Mouse (Mus musculus) testis, adult 2 months (tissue): ENCODE measurements at regions not wholly inside any gene's neighbourhood (a gene's known extent, or its start where the extent isn't known, plus 50 kb on each side); places are given as distances from the start of the nearest gene placed in this dataset.

ENCODE experiments used
- CTCF ChIP-seq: fragments of 200-500 bp; IDR thresholded peaks from 2 replicates; pipeline ENCODE4 v1.5.1; 2012; ENCODE audit warnings: low read depth, mild to moderate bottlenecking, inconsistent platforms, low read length, moderate library complexity; ENCODE audit not compliant: control insufficient read depth, insufficient read depth, insufficient replicate concordance
- POLR2A ChIP-seq: fragments of 200-500 bp; IDR thresholded peaks from 2 replicates; pipeline ENCODE4 v1.6.1; 2012; ENCODE audit warnings: low read depth, mild to moderate bottlenecking, inconsistent platforms, low read length, moderate library complexity; ENCODE audit not compliant: control insufficient read depth

GRCm38 (mm10) chr15:67725239-67725638 is 1224.5 kb upstream of the Lrrc6 start:
- TF ChIP-seq CTCF (no peak), POLR2A (no peak)
